Mouse (Mus musculus) embryonic fibroblast, embryonic 13.5 days (primary cell): ENCODE results near the gene Dhx37.

Source experiments
- CTCF ChIP-seq: IDR thresholded peaks from 2 replicates; pipeline ENCODE4 v1.5.1; 2011; ENCODE audit warnings: mild to moderate bottlenecking, control low read depth, low read length, moderate library complexity, borderline replicate concordance; ENCODE audit not compliant: insufficient read depth
- POLR2A ChIP-seq: IDR thresholded peaks from 2 replicates; pipeline ENCODE4 v1.6.1; 2011; ENCODE audit warnings: low read depth, mild to moderate bottlenecking, control low read depth, low read length, moderate library complexity

DNA sequence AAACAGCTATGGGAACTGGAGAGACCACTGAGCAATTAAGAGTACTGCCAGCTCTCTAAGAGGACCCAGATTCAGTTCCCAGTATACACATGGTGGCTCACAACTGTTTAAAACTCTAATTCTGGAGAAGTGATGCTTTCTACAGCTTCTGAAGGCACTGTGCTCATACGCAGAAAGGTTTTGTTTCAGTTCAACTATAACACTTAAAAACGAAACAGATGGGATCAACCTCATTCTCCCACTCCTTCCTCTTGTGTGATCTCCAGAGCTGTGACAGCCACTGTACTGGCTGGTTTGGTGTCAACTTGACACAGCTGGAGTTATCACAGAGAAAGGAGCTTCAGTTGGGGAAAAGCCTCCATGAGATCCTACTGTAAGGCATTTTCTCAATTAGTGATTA is 58.0 kb downstream of the Dhx37 start:
- TF ChIP-seq CTCF, result no peak
- TF ChIP-seq POLR2A, result no peak
